Mouse (Mus musculus) WW6 (cell line): Measurements from ENCODE around the gene Csf1.

Source experiments
- DNase-seq: peaks from one replicate; pipeline ENCODE4 v3.0.0-alpha.2; 2013; ENCODE audit warnings: low read depth, low spot score

Csf1 gene

DNA sequence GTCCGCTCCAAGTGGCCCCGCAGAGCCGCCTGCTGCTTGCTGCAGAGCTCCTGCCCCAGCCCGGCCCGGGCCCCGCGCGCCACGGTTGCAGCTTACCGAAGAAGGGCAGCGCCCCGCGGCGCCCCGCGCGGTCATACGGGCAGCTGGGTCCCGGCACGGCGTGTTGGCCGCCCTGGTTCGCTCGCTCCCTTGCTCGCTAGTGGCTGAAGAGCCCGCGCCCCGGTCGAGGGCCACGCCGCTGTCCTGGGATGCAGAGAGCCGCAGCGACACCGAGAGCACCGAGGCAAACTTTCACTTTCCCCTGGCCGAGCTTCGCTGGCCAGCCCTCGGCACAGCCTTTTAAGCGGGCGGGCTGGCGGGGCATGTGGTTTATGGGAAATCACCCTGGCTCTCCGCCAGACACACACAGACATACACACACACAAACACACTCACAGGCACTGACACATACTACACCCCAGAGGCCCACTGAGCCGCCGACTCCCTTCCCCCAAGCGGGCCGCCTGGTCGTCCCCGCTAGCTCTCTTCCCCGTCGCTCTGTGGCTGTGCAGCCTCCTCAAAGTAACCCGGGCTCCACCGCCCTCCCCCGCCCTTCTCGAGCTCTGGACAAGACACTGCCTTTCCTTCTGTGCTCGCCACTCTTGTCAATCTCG is at the start of gene Csf1:
Gene Csf1, minus strand, starts transcription at position 541 of the 653 bp plus-strand sequence.
- peak; percentile 28 for DNase-seq

DNA sequence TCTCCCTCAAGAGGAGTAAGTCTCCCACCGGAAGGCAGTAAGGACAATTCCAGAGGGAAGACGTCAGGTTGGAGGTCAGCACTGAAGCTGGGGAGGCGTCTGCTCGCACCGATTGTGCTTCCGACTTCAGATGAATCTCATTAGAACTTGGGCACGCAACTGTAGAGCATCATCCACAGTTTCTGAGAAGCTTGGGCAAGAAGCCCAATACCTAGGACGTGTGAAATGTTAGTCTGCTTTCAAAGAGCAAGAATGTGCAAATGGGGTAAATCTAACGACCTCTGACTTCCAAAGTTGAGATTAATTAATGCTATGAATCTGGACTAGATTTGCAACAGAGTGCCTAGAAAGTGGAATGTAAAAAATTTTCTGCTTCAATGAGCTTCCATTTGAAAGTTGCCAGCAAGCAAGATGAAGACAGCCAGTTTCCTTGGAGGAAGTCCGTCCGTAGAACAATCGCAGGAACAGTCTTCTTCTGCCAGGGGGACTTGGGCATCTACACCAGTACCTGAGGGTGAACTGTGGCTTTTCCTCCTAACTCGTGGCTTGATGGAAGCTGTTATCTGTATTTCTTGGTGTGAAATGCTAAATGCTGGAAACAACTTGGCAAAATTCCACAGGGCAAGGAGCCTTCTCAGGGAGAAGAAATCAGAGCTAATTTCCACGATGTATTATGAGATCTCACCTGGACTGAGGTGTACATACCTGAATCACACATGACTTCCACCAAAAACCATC is 47.9 kb upstream of the Csf1 start:
- no peak for DNase-seq

DNA sequence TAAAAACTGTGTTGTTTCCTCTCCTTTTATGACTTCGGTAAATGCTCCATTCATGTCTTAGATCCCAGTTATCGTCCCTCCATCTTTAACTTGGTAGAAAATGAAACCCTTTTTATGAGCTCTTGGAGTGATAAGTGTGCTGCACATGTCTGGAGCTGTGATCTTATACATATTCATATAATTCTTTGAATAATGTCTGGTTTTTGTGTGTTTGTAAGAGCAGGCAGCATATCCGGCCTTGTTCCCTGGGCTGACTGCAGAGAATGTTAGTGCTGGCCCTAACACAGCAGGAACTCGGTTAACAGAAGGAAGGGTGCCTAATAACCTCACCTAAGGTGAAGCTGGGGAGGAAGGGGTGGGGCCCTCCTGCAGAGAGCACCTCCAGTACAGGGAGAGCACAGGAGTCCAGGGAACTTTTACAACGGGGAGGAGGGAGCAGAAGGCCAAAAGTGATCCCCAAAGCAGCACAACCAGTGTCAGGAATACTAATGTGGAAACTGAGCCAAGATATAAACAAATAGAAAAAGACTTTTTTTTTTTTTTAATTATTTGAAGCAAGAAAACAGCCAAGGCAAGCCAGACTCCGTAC is 47.2 kb upstream of the Csf1 start:
- DNase-seq = no peak

DNA sequence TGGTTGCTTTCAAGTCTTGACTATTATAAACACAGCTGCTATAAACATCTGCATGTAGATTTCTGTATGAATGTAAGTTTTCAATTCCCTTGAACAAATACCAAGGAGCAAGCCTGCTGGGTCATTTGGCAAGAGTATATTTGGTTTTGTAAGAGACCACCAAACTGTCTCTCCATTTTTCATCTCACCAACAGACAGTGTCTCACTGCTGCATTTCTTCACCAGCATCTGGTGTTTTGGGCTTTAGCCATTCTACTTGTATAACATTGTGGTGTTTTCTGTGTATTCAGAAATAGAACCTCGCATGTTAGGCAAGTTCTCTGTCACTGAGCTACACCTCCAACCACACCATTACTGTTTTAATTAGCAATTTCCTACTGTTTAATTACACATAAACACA is 46.6 kb upstream of the Csf1 start:
- DNase-seq = no peak

DNA sequence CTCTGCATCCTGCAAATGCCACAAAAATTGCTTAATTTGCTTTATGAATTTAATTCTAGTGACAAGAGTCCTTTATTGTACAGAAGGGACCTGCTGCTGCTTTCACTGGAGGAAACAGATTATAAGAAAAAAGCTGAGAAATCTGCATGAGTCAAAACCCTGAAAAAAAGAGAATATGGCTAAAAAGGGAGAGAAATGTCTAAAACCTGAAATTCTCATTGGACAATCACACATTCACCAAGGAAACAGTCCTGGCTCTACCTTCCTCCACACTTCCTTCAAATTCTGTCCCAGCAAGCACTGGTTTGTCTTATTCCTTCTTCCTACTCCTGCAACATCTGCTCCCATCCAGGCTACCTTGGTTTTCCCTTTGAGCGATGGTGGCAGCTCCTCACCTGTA is 44.5 kb upstream of the Csf1 start:
- DNase-seq = no peak

DNA sequence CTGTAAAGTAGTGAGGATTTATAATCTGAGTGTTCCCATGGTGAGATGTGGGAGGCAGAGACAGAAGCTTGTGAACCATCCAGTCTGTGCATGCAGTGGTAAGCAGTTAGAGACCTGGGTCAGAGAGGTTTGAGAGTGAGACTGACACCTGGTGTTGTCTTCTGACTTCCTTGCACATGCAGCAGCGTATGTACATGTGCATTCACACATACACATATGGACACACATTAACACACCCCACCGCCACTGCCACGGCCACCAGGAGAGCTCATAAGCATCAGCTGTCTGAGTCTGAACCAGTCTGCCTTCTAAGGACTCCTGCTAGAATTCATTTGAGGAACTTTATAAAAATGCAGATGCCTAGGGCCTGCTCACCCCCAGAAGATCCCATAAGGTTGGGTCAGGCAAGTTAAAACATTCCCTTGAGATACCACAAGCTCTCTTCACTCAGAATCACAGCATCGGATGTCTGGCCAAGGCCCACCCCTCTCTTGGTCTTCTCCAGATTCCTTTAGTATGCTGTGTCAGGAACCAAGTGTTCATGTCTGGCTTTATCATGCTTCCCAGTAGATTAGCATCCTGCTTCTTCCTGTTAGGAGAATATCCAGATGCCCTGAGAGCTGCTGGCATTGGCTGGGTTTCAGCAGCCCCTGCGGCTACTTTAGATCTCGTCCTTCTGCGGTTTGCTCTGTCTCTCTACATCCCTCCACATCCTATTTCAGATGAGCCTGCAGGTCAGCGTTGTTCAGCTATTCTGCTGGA is 42.1 kb upstream of the Csf1 start:
- DNase-seq = no peak

DNA sequence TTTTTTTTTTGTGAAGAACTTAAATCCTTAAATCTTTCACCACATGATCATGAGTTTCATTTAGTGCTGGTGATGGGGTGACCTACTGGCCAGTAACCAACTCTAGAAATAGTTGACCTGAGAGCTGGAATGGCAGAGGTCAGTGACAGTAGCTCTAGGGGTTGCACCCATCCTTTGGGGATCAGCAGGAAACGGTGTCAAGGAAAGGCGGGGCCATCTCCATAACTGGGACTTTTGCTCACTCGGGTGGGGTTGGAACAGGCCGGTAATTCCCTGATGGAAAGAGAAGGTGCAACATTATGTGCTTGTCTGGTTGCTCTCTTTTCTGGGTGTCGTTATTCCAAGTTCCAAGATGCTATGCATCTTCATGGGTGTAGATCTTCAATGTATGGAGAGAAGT is 38.7 kb upstream of the Csf1 start:
- no peak for DNase-seq

DNA sequence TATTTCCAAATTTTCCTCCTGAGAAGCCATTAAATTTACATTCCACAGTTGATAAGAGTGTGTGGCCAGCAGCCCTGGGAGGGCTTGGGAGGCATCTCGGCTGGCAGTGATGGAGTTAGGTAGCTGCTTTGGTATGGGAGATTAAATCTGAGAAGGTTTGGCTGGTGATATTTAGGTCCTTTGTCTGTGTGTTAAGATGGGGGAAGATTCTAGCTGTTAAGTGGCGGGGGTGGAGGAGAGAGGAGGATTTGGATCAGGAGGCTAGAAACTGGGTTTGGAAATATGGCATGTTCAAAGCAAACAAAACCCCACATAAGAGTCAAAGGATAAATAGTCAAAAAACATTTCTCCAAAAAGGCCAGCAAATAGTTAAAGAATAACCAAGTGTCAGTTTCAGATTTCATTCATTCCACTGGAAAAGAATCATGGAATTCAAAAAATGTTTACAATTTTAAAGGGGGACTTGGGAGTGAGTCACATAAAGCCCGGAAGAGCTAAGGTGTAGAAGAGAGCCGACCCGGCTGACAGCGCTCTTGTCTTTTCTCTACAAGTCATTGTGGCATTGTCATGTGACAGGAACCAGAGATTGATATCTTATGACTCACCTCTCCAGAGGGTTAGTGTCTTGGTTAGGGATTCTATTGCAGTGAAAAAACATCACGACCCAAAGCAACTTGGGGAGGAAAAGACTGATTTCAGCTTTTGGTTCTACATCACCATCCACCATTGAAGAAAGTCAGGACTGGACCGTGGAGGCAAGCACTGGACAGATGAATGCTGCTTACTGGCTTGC is 36.1 kb upstream of the Csf1 start:
- no peak for DNase-seq

DNA sequence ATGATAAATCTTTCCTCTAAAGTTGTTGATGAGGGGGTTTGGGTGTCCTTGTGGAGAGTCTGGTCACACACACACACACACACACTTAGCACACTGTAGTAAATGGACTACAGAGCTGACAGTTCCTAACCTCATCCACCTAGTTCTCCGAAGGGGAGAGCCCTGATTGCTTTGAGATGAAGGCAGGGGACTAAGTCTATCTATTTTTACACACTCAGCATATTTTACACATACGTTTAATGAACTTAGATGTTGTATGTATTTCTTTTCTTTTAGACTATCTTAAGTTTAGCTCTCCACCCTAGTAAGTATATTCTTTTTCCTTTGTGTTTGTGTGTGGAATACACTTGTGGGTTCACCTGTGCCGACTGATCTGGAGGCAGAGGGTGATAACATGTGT is 34.6 kb upstream of the Csf1 start:
- DNase-seq = no peak

DNA sequence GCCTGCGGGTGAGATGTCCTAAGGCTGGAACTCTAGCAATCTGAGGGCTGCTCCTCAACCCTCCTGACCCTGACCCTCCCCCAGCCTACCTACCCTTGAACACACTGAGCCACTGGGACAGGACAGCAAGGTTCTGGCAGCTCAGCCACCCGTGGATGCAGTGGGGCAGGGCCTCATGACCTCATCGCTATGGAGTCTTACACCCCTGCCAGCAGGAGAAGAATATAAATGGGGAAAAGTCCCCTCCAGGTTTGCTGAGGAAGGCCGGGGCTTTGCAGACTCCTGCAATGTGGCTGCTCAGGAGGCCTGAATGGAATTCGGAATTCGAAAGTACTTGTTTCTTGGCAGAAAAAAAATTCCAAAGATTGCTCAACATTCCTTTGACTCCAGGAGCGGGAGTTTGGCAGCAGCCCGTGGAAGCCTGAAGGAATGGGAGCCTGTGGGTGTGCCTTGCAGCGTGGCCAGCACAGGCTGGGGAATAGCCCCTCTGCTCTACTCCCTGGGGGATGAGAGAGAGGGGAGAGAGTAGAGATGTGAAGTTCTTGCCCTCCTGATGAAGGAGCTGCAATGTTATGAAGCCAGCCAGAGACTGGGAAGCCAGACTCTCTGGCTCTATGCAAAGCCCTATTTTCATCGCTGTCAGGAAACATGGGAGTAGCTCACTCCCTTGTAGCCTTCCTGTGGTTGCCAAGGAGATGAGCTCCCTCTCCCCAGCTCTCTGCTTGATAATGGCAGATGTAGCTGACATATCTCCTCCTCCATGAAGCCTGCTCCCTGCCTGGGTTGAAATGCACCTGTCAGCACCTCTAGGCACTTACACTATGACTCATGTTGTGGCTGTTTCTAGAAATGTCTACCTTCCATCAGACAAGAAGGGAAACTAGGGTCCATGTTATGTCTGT is 33.3 kb upstream of the Csf1 start:
- DNase-seq = no peak

DNA sequence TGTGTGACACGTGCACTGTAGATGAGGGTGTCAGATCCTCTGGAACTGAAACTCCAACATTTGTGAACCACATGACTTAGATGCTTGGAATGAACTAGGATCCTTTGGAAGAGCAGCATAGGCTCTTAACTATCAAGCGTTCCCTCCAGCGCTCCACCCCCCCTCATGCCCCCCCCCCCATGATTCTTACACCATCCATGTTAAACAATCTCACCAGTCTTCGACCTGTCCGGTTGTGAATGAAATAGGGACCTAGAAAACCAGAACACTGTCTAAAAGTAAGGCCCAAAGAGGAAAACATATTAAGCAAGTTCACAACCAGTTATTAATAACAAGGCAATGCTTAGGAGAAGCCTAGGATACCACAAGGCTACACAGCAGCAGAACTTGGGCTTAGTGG is 32.5 kb upstream of the Csf1 start:
- DNase-seq = no peak

DNA sequence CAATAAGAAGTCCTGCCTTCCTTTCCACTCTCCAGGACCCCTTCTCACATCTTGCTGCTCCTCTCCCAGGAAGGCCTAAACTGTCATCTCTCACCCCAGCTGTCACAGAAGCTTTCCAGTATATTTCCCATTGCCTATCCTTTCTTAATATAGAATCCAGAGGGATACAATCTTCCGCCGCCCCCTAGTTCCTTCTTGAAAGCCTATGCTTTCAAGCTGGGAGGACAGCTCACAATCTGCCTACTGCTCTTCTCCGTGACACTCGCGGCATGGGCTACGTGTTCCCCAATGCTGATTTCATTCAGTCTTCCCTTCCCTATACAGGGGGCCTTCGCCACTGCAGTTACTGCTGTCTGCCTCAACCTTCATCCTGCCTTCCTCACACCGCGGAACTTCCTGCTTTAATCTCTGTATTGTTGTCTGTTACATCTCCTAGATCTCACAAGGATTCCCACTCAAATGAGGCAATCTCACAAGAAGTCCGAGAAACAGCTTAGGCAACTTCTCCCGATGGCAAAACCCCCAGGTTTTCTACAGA is 30.6 kb upstream of the Csf1 start:
- DNase-seq = no peak

DNA sequence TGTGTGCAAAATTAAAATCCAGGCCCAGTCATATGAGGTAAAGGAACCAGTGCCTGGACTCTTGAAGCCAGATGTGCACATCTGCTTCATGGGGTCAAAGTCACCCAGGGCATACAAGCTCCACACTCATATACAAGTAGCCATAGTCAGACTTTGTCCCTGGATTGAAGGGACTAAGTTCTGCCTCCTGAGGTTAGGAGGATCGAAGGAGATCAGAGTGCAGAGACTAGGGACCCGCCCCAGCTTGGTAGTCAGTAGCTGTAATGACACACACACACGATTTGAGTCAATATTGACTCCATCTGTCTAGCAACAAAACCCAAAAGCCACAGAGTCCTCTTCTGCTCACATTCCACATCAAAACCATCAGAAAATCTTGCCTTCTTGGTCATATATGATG is 30.0 kb upstream of the Csf1 start:
- DNase-seq = no peak

DNA sequence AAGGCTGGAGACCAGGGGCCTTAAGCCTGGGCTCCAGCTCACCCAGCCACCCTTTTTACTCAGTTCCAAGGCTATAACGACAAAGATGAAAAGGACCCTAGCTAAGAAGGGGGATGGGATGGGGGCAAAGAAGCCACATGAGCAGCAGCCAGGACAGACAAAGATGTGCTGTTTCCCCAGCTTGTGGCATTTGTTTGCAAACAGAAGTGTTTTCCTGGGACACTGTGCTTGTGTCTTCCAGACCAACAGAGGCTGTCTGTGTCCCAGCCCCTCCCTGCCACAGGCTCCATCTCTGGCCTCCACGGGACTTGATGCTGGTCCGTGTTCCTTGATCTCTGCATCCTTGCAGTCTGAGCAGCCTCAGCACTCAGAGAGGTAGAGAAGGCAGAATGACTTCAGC is 28.6 kb upstream of the Csf1 start:
- DNase-seq = no peak

DNA sequence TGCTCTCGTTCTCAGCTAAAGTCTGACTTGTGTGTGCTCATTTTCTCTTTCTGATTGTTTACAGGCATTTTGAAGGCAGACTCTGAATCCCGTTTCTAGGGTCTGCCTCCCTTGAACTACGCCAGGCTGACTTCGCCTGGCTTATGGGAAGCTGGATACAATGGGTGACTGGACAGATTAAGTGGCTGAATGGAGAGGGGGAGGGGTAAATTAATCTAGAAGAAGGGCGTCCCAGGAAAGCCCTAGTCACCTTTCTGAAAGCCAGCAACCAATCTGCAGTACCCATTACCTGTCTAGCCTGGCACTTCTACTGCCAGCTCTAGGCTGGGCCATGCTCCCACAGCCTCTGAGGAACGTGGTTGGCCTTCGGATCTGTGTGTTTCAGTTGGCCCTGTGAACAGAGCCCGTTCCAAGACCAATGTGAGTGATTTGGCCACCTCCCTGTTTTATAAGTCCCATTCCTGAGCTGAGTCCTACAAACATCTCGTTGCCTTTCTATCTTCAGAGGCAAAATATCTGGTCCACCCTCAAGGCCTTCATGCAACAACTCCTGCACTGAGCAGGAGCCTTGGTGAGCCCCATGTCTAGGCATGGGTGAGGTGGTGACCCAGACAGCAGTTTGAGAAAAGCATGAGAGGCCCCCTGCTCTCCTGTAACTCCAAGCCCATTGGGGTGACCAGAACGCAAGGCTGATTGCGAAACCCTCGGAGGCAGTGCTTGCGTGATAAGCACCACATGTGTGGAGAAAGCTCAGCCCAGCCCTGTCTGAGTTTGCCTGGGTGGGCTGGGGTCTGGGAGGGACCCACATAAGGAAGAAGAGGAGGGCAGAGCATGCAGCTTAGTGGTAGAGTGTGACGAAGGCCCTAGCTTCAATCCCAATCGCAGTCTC is 27.6 kb upstream of the Csf1 start:
- no peak for DNase-seq

DNA sequence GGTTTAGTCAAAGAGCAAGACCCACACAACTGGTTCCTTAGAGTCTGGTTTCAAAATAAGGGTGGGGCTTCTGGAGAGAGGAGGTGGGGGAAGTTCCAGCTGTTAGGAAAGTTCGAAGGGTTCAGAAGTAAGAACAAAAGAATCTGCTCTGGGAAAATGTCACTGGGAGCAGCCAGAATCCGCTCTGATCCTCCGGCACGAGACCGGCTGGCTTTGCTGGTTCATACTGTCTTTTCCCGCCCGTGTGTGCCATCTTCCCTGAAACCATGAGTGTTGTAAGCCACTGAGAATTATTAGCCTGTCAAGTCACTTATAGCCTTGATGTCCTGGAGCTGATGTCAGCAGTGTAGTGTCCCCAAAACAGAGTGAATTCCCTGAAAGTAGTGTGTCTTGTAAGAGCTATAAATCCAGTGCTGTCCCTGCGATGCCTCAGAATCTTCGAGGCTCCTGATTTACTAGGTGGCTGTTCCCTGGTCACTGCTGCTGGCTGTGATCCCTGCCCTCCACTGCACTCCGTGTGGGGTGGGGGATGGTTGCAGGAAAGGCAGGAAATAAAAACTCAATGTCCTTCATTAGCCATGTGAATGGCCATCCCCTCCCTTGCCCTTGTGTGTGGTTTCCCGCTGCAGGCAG is 26.8 kb upstream of the Csf1 start:
- DNase-seq = no peak

DNA sequence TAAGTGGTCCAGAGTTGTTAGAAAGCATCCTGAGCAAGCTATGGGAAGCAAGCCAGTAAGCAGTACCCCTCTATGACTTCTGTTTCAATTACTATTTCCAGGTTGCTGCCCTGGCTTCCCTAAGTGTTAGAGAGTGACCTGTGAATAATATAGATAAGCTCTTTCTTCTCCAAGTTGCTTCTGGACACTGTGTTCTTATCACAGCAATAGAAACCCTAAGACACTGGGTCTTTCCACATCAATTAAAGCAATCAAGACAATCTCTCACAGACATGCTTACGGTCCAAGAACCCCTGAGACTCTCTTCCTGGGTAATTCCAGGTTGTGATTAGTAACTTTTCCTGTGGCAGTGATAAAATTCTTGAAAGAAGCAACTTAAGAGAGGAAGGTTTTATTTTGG is 26.1 kb upstream of the Csf1 start:
- no peak for DNase-seq

DNA sequence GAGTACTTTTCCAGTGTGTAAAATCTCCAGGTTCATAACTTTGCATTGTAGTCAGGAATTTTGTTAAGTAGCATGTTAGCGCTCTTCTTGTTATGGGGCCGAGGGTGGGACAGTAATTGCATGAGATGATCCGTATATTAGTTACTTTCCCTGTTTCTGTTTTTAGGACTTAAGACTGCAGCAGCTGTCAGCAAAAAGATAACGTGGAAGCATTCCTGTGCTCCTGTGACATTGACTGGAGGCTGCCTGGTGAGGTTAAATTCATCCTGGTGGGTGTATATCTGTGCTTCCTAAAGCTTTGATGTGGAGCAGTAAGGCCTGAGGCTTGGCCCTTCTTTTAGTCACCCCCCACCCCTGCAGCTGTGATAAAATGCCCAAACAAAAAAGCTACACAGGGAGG is 25.3 kb upstream of the Csf1 start:
- DNase-seq = no peak

DNA sequence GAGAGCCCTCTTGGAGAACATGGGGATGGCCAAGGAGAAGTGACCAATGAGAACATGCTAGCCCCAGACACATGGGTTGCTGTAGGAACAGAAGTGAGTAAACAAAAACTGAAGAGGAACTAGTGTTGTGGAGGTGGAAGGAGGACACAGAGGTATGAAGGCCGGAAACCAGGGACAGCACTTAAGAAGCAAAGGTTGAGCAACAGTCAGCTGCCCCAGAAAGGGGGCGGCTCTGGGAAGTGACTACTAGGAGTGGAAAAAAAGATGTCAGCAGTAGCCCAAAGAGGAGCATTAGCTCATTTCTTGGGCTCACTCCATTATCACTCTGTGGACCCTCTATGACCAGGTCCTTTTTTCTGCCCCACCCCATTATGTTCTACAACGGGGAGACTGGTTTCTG is 23.0 kb upstream of the Csf1 start:
- no peak for DNase-seq
